Mouse (Mus musculus) kidney, adult 2 months (tissue): ENCODE results near the gene Rad9a. TPM values are rescaled to one million over a fixed set of nuclear protein-coding genes. Genes with fewer than 3 reads are reported as not detected.

ENCODE experiments used
- DNase-seq: peaks from one replicate; pipeline ENCODE4 v3.0.0; 2021
- H3K27ac ChIP-seq: fragments of 200-500 bp; 2 replicates; pipeline ENCODE4 v1.5.1; 2012; ENCODE audit warnings: low read depth, low read length, control low read depth, inconsistent platforms; ENCODE audit not compliant: insufficient read depth
- H3K27me3 ChIP-seq: fragments of 200-500 bp; replicated peaks from 2 replicates; pipeline ENCODE4 v1.6.1; 2012; ENCODE audit warnings: mild to moderate bottlenecking, moderate library complexity, low read length, inconsistent platforms; ENCODE audit not compliant: control insufficient read depth, insufficient read depth
- H3K36me3 ChIP-seq: fragments of 200-500 bp; 2 replicates; pipeline ENCODE4 v1.6.1; 2012; ENCODE audit warnings: mild to moderate bottlenecking, moderate library complexity, low read length, inconsistent platforms; ENCODE audit not compliant: control insufficient read depth, insufficient read depth
- H3K4me1 ChIP-seq: fragments of 200-500 bp; 2 replicates; pipeline ENCODE4 v1.6.1; 2011; ENCODE audit warnings: low read length; ENCODE audit not compliant: control insufficient read depth, insufficient read depth
- H3K4me3 ChIP-seq: fragments of 200-500 bp; 2 replicates; pipeline ENCODE4 v1.5.1; 2011; ENCODE audit warnings: mild to moderate bottlenecking, low read depth, low read length, control low read depth; ENCODE audit not compliant: insufficient read depth
- CTCF ChIP-seq: fragments of 200-500 bp; conservative IDR thresholded peaks from 2 replicates; pipeline ENCODE4 v1.5.1; 2011; ENCODE audit warnings: low read depth, mild to moderate bottlenecking, control low read depth, low read length, moderate library complexity, mixed read lengths; ENCODE audit not compliant: insufficient read depth, insufficient read length
- POLR2A ChIP-seq: fragments of 200-500 bp; IDR thresholded peaks from one replicate; pipeline ENCODE4 v1.6.1; 2011; ENCODE audit warnings: low read depth, low read length, control low read depth
- WGBS: fragments of 180-500 bp; shearing (Covaris S2); methylation state at CpG from one replicate; pipeline ENCODE4 v1.1.7; 2018; 5-methylcytosine and 5-hydroxymethylcytosine counted together
- polyA plus RNA-seq: library from polyadenylated mRNA; depleted of rRNA; stranded (reverse); fragments of >200 nt; gene quantifications from 2 replicates; pipeline ENCODE4 v1.2.3, GENCODE M21; 2012

Gene Rad9a
- polyA plus RNA-seq, 1 experiment = 19.2 TPM

- Histone ChIP-seq H3K4me1 (peaks cover 15% of the 10 kb centered on the region), H3K4me3 (no peak overlapping the region), H3K27ac (no peak overlapping the region), H3K27me3 (no peaks in the 10 kb centered on the region), H3K36me3 (no peaks in the 10 kb centered on the region)
- TF ChIP-seq POLR2A (no peak), CTCF (no peak)
- 73% methylated on average over 3 of the region's 3 CpGs for WGBS
- DNase-seq = no peak
Measured at GRCm38 (mm10) chr19:4217855-4218254, 16.4 kb upstream of the Rad9a start.

- WGBS = 45% methylated on average over 5 of the region's 5 CpGs
- no peak overlapping the region for H3K27ac ChIP-seq
- no peaks in the 10 kb centered on the region for H3K27me3 ChIP-seq
- no peak overlapping the region for H3K4me3 ChIP-seq
- H3K36me3 ChIP-seq = no peaks in the 10 kb centered on the region
- DNase-seq = no peak
- H3K4me1 ChIP-seq = peaks cover 12% of the 10 kb centered on the region
- TF ChIP-seq CTCF (no peak), POLR2A (no peak)
Measured at GRCm38 (mm10) chr19:4217140-4217539, 15.7 kb upstream of the Rad9a start.

GRCm38 (mm10) chr19:4216041-4216685 lies 14.7 kb upstream of the Rad9a start:
- peak; percentile 69 for DNase-seq
- no peak overlapping the region for H3K27ac ChIP-seq
- H3K4me1 ChIP-seq = peaks cover 12% of the 10 kb centered on the region
- H3K27me3 ChIP-seq = no peaks in the 10 kb centered on the region
- TF ChIP-seq POLR2A (no peak), CTCF (peak; percentile 58; the same call in 1 of the 2 replicates)
- WGBS = 19% methylated on average over 14 of the region's 14 CpGs
- no peaks in the 10 kb centered on the region for H3K36me3 ChIP-seq
- H3K4me3 ChIP-seq = no peak overlapping the region

- WGBS = 4% methylated on average over 21 of the region's 21 CpGs
Measured at GRCm38 (mm10) chr19:4215451-4215840, 14.0 kb upstream of the Rad9a start.

GRCm38 (mm10) chr19:4214771-4215450 lies 13.4 kb upstream of the Rad9a start:
- peaks cover 9% of the 10 kb centered on the region for H3K4me1 ChIP-seq
- WGBS = under 1% methylated on average over 73 of the region's 81 CpGs
- peak overlapping the region; percentile 28 for H3K27ac ChIP-seq
- no peaks in the 10 kb centered on the region for H3K27me3 ChIP-seq
- no peaks in the 10 kb centered on the region for H3K36me3 ChIP-seq
- no peak for TF ChIP-seq CTCF
- TF ChIP-seq POLR2A = no peak
- peak overlapping the region; percentile 60 for H3K4me3 ChIP-seq
- peak; percentile 50 for DNase-seq

More at GRCm38 (mm10) chr19:4215451-4215840, 14.0 kb upstream of the Rad9a start:
- H3K4me1 ChIP-seq = peaks cover 9% of the 10 kb centered on the region
- no peak overlapping the region for H3K27ac ChIP-seq
- H3K27me3 ChIP-seq = no peaks in the 10 kb centered on the region
- no peak for TF ChIP-seq CTCF
- TF ChIP-seq POLR2A = no peak
- peak overlapping the region; percentile 60 for H3K4me3 ChIP-seq
- no peak for DNase-seq
- no peaks in the 10 kb centered on the region for H3K36me3 ChIP-seq

- H3K4me3 ChIP-seq = peak within 1 kb of the TSS; percentile 60
- TF ChIP-seq POLR2A (no peak), CTCF (no peak)
- H3K27ac ChIP-seq = peak within 1 kb of the TSS; percentile 41
- WGBS = 2% methylated on average over 49 of the region's 49 CpGs
- H3K36me3 ChIP-seq = no peaks in the 10 kb centered on the region
- DNase-seq = peak; percentile 51
- peaks cover 9% of the 10 kb centered on the region for H3K4me1 ChIP-seq
- no peaks in the 10 kb centered on the region for H3K27me3 ChIP-seq
Measured at GRCm38 (mm10) chr19:4214071-4214770, 12.8 kb upstream of the Rad9a start, which contains the start of the genes Clcf1 and AC109138.7. Gene Clcf1 (plus strand): TSS chr19:4214238. Gene AC109138.7 (plus strand): TSS chr19:4214357.
